Mouse (Mus musculus) forebrain, embryonic 14.5 days (tissue): ENCODE data around the gene Upf3b. TPM values are rescaled to one million over a fixed set of nuclear protein-coding genes. Genes with fewer than 3 reads are reported as not detected.

Experiments
- ATAC-seq: fragments of 200-750 bp; cut with Nextera tagmentation; 2 replicates; pipeline ENCODE4 v1.8.0; 2017; ENCODE audit warnings: mild to moderate bottlenecking, moderate library complexity
- DNase-seq: peaks from one replicate; pipeline ENCODE4 v3.0.0-alpha.2; 2015; ENCODE audit warnings: low spot score
- H3K27ac ChIP-seq: fragments of 300-500 bp; sonication (generic); 2 replicates; pipeline ENCODE4 v1.5.1; 2014; ENCODE audit warnings: low read depth, mild to moderate bottlenecking, control low read depth, low read length, moderate library complexity
- H3K27me3 ChIP-seq: fragments of 300-500 bp; sonication (generic); replicated peaks from 2 replicates; pipeline ENCODE4 v1.6.1; 2014; ENCODE audit warnings: low read length, control low read depth, mixed read lengths; ENCODE audit not compliant: control insufficient read depth, insufficient read depth
- H3K36me3 ChIP-seq: fragments of 300-500 bp; sonication (generic); 2 replicates; pipeline ENCODE4 v1.6.1; 2014; ENCODE audit warnings: low read length, control low read depth; ENCODE audit not compliant: control insufficient read depth, insufficient read depth
- H3K4me1 ChIP-seq: fragments of 300-500 bp; sonication (generic); 2 replicates; pipeline ENCODE4 v1.6.1; 2014; ENCODE audit warnings: antibody characterized with exemption, low read length, control low read depth; ENCODE audit not compliant: control insufficient read depth, insufficient read depth
- H3K4me2 ChIP-seq: fragments of 300-500 bp; sonication (generic); 2 replicates; pipeline ENCODE4 v1.6.1; 2014; ENCODE audit warnings: mild to moderate bottlenecking, control low read depth, low read length
- H3K4me3 ChIP-seq: fragments of 300-500 bp; sonication (generic); 2 replicates; pipeline ENCODE4 v1.5.1; 2014; ENCODE audit warnings: low read depth, low read length, control low read depth
- H3K9ac ChIP-seq: fragments of 300-500 bp; sonication (generic); 2 replicates; pipeline ENCODE4 v1.6.1; 2014; ENCODE audit warnings: mild to moderate bottlenecking, low read length, control low read depth, moderate library complexity
- H3K9me3 ChIP-seq: fragments of 300-500 bp; sonication (generic); replicated peaks from 2 replicates; pipeline ENCODE4 v1.6.1; 2016; ENCODE audit warnings: low read length, control low read depth, mixed read lengths; ENCODE audit not compliant: control insufficient read depth
- WGBS: fragments of 180-500 bp; shearing (Covaris S2); extraction: QIAGEN DNeasy Blood & Tissue Kit; methylation state at CpG from one replicate; pipeline ENCODE4 v1.1.7; 2014; 5-methylcytosine and 5-hydroxymethylcytosine counted together
- polyA plus RNA-seq: library from polyadenylated mRNA; unstranded; fragments of >200 nt; fragmentation: Nextera tagmentation; extraction: Ambion mirVana; gene quantifications from 2 replicates; pipeline ENCODE4 v1.2.1, GENCODE M21; 2014

Gene Upf3b
- polyA plus RNA-seq, 1 experiment from 2014 or later = 20.7 TPM

GRCm38 (mm10) chrX:37063902-37064301 lies 46.2 kb downstream of the Upf3b start:
- Histone ChIP-seq H3K9me3 (no peaks in the 10 kb centered on the region), H3K36me3 (no peaks in the 10 kb centered on the region), H3K27me3 (no peaks in the 10 kb centered on the region), H3K4me3 (no peak overlapping the region), H3K4me1 (no peaks in the 10 kb centered on the region), H3K4me2 (no peak overlapping the region), H3K27ac (no peak overlapping the region), H3K9ac (no peak overlapping the region)
- 88% methylated on average over 9 of the region's 9 CpGs for WGBS
- no peak for DNase-seq
- ATAC-seq = no peak

GRCm38 (mm10) chrX:37048890-37049823 lies 61.0 kb downstream of the Upf3b start:
- no peak for DNase-seq
- Histone ChIP-seq H3K27me3 (no peaks in the 10 kb centered on the region; the same call in 1 of the 2 replicates), H3K9me3 (no peaks in the 10 kb centered on the region), H3K4me3 (peak overlapping the region; percentile 29), H3K36me3 (no peaks in the 10 kb centered on the region), H3K27ac (no peak overlapping the region), H3K4me1 (no peaks in the 10 kb centered on the region), H3K9ac (peak overlapping the region; percentile 35; the same call in 1 of the 2 replicates), H3K4me2 (peak overlapping the region; percentile 63)
- 28% methylated on average over 67 of the region's 70 CpGs for WGBS
- ATAC-seq = no peak

- no peaks in the 10 kb centered on the region; the same call in 1 of the 2 replicates for H3K27me3 ChIP-seq
- 27% methylated on average over 37 of the region's 38 CpGs for WGBS
- no peak for DNase-seq
- no peaks in the 10 kb centered on the region for H3K9me3 ChIP-seq
- no peak for ATAC-seq
- peak within 1 kb of the TSS; percentile 63 for H3K4me2 ChIP-seq
- no peaks in the 10 kb centered on the region for H3K36me3 ChIP-seq
- peak within 1 kb of the TSS; percentile 35; the same call in 1 of the 2 replicates for H3K9ac ChIP-seq
- H3K4me1 ChIP-seq = no peaks in the 10 kb centered on the region
- H3K4me3 ChIP-seq = peak within 1 kb of the TSS; percentile 29
- H3K27ac ChIP-seq = no peak within 1 kb of the TSS
Measured at GRCm38 (mm10) chrX:37048066-37048889, 61.8 kb downstream of the Upf3b start, which contains the start of gene Sowahd. Gene Sowahd (plus strand): TSS chrX:37048845.

GRCm38 (mm10) chrX:37042726-37043125 lies 67.4 kb downstream of the Upf3b start:
- Histone ChIP-seq H3K27me3 (no peaks in the 10 kb centered on the region; the same call in 1 of the 2 replicates), H3K4me1 (no peaks in the 10 kb centered on the region), H3K36me3 (no peaks in the 10 kb centered on the region), H3K4me2 (no peak overlapping the region), H3K27ac (no peak overlapping the region), H3K9me3 (no peaks in the 10 kb centered on the region), H3K9ac (no peak overlapping the region), H3K4me3 (no peak overlapping the region)
- WGBS = 24% methylated on average over 9 of the region's 9 CpGs
- ATAC-seq = no peak
- peak; percentile 47 for DNase-seq

Other genes with a start within 250 kb of the Upf3b start
- 130 and 144 TPM in 2 replicates for gene Ube2a, start 236.4 kb downstream of the Upf3b start, polyA plus RNA-seq
- gene C330007P06Rik, start 236.2 kb downstream of the Upf3b start, polyA plus RNA-seq = 23.9 and 24.5 TPM in 2 replicates
- 13.1 and 16.3 TPM in 2 replicates for gene Nkrf, start 207.4 kb downstream of the Upf3b start, polyA plus RNA-seq
- gene Sept6, start 118.5 kb downstream of the Upf3b start, polyA plus RNA-seq = 49.3 and 60.5 TPM in 2 replicates
- gene Sowahd, start 61.5 kb downstream of the Upf3b start, polyA plus RNA-seq = not detected in 2 replicates
- gene Rpl39, start 24.9 kb downstream of the Upf3b start, polyA plus RNA-seq = 316 and 433 TPM in 2 replicates
- gene Nkap, start 16.5 kb upstream of the Upf3b start, polyA plus RNA-seq = 13.6 and 17.1 TPM in 2 replicates
- gene Akap14, start 58.5 kb upstream of the Upf3b start, polyA plus RNA-seq = 0.36 TPM in 1 of 2 replicates, not detected in the other
- gene Ndufa1, start 80.8 kb upstream of the Upf3b start, polyA plus RNA-seq = 485 and 642 TPM in 2 replicates
- 13.9 and 15.3 TPM in 2 replicates for gene Rnf113a1, start 80.9 kb upstream of the Upf3b start, polyA plus RNA-seq
- not detected in 2 replicates for gene Gm9, start 100.7 kb upstream of the Upf3b start, polyA plus RNA-seq
- gene Rhox1, start 111.9 kb upstream of the Upf3b start, polyA plus RNA-seq = not detected in 2 replicates
- gene Rhox2a, start 134.7 kb upstream of the Upf3b start, polyA plus RNA-seq = not detected in 2 replicates
- not detected in 2 replicates for gene Rhox3a, start 139.6 kb upstream of the Upf3b start, polyA plus RNA-seq
- not detected in 2 replicates for gene Rhox4a, start 155.0 kb upstream of the Upf3b start, polyA plus RNA-seq